Mouse (Mus musculus): ENCODE data around the gene Becn1.

Becn1 gene

GRCm38 (mm10) chr11:101272446-101272845, 29.6 kb downstream of the Becn1 start:
- DNase-seq (ENCODE audit: low spot score in 2 of 2): no peak

DNA sequence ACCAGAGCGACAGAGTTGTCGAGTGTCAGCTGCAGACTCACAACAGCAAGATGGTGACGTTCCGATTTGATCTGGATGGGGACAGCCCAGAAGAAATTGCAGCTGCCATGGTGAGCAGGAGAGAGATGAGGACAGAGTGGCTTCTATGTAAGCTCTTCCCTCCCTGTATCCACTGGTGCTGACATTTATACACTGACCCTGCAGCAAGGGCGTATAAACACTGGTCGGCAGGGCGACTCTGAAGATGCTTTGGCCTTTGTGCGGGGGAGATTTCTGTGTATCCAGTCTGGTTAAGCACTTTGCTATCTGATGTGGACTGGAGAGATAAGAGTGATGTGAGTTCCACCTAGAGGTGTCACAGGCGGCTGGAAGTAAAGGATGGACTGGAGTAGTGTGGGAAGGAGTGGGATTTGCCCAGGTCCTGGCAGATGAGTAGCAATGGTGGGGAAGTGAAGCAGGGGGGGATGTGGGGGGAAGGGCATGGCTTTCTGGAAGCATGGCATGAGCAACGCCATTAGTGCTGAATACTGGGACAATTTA, 32.4 kb downstream of the Becn1 start:
- DNase-seq (ENCODE audit: low spot score in 2 of 2): no peak

DNA sequence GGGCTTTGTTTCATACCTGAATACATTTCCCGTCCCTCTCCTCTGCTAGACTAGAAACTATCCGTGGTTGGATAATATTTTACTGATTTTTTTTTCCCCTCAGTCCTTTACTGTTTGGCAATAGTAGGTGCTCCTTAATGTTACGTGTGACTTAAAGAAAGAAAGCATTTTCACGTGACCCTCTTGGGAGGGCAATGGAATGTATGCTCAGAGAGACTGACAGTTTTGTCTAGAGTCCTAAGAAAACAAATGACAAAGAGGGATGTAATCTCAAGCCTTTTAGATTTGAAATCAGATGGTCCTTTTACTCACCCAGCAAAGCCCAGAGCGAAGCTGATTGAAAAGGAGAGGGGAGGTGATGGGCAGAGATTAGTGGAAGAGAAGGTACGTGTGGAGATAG, 36.2 kb downstream of the Becn1 start:
- no peak for DNase-seq (ENCODE audit: low spot score in 2 of 2)

DNA sequence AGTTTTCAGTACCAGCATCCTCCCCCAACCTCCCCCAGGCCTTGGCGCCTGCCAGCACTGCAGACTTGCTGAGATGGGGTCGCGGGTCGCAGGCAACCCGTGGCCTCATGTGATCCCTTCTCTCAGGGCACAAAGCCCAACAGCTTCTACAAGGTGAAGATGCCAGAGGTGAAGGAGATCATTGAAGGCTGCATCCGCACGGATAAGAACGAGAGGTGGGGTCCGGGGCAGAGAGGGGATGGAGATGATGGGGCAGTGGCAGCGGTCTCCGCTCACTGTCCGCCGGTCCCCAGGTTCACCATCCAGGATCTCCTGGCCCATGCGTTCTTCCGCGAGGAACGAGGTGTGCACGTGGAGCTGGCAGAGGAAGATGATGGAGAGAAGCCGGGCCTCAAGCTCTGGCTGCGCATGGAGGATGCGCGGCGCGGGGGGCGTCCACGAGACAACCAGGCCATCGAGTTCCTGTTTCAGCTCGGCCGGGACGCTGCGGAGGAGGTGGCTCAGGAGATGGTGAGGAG, 37.1 kb downstream of the Becn1 start:
- DNase-seq (ENCODE audit: low spot score in 2 of 2): no peak

DNA sequence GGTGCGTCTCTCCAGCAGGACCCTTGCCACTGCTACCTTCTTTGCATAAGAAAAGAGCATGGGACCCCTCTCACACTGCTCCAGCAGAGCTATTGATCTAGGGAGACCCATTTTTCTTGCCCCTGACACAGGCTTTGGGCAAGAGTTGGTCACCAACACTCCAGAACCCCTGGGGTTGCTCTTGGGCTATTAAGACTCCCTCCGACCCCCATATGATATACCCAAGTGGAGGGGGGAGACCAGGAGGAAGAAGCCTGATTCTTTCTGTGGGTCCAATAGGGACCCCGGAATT, 38.2 kb downstream of the Becn1 start:
- no peak for DNase-seq (ENCODE audit: low spot score in 2 of 2)

DNA sequence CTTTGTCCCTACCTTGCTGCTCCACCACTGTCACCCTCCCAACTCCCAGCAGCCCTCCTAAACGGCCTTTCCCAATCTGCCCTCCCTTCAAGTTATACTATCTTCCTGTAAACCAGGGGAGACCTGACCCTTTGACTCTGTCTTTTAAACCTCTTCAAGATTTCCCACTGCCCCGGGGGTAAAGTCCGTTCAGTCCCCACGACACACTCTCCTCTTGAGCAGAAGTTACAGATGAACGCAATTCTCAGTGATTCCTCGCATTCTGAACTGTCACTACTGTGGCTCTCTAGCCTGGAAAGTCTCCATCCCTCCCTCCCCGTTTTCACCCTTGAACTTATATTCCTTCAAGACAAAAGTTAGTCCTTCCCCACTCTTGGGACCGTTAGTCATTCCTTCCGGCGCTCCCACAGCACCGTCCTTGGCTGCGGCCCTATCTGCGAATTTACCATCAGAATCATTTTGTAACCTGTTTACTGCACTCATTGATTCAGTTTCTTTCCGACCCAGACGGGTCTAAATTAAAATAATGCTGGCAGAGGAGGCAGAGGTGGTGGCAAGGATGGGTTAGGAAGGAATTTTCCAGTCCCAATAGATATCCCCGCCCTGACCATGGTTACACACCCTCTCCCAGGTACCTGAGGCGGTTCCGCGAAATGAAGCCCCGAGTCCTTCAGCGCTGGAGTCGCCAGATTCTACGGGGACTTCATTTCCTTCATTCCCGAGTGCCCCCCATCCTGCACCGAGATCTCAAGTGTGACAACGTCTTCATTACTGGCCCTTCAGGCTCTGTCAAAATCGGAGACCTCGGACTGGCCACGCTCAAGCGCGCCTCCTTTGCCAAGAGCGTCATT, 38.7 kb downstream of the Becn1 start:
- DNase-seq (ENCODE audit: low spot score in 2 of 2): no peak

DNA sequence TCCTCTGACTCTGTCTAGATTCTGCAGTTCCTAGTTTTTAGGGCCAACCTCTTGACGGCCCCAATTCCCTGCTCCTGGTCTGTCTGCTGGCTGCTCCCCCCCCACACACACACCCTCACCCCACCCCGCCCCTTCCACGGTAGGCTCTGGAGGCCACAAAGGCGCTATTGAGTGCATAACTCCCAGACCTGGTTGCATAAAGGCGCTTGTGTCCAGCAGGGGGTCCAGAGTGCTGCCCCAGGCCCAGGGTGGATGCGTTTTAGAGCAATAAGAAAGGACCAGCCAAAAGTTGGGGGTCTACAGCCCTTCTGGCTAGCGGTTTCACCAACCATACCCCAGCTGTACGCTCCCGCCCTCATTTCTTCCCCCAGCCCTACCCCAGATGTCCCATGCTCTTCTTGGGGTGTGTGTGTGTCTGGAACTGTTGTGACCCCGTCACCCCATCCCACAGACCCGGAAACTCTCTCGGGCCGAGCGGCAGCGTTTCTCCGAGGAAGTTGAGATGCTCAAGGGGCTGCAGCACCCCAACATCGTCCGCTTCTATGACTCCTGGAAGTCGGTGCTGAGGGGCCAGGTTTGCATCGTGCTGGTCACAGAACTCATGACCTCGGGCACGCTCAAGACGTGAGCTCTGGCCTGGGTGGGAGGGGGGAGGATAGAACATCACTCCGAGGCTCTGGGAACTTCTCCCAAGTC, 39.7 kb downstream of the Becn1 start:
- DNase-seq (ENCODE audit: low spot score in 2 of 2): no peak

DNA sequence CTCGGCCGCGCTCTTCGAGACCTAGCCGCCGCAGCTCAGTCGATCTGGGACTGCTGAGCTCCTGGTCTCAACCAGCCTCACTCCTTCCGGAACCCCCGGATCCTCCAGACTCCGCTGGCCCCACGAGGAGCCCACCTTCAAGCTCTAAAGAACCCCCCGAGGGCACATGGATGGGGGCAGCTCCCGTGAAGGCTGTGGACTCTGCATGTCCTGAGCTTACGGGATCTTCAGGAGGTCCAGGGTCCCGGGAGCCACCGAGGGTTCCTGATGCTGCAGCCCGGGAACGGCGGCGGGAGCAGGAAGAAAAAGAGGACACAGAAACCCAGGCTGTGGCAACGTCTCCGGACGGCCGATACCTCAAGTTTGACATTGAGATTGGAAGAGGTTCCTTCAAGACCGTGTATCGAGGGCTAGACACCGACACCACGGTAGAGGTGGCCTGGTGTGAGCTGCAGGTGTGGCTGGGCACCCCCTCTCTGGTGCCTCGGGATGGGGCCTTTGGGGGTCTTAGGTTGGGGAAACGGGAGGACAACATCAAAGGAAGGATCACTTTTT, 41.2 kb downstream of the Becn1 start:
- DNase-seq (ENCODE audit: low spot score in 2 of 2): no peak

DNA sequence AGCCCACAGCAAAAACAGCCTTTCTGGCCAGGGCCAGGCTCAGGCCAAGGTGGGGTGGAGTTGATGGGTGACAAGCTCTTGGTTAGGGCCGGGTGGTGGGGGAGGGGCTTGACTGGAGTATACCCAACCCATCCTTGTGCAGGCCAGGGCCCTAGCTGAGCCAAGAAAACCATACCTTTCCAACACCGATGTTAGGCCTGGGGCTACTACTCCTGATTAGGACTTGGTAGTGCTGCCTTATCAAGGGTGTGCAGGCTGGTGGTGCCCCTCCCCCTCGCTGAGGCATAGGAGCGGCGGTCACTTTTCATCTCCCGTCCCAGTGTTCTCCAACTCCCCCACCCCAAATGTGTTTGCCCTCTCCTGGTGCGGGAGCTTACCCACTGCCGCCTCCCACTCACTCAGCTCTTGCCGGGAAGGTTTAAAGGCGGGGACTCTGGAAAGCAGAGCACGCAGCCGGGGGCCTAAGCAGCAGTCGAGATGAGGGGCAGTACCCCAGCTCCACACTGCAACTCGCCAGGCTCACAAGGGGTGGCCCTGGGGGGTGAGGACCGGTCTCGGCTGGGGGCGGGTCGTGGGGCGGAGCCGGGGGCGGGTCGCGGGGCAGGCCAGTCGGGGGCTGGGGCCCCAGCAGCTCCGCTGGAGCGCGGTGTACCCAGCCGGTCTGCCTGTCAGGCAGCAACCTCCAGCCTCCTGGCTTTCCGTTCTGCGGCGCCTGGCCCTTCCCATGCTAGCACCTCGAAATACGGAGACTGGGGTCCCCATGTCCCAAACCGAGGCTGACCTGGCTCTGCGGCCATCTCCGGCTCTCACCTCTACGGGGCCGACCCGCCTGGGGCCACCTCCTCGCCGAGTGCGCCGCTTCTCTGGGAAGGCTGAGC, 41.9 kb downstream of the Becn1 start, which contains the start of gene Wnk4:
Gene Wnk4 (plus strand): TSS at position 620 of the 878 bp plus-strand sequence.
- DNase-seq (ENCODE audit: low spot score in 2 of 2): peak in 1 of 2 experiments; percentile 70

DNA sequence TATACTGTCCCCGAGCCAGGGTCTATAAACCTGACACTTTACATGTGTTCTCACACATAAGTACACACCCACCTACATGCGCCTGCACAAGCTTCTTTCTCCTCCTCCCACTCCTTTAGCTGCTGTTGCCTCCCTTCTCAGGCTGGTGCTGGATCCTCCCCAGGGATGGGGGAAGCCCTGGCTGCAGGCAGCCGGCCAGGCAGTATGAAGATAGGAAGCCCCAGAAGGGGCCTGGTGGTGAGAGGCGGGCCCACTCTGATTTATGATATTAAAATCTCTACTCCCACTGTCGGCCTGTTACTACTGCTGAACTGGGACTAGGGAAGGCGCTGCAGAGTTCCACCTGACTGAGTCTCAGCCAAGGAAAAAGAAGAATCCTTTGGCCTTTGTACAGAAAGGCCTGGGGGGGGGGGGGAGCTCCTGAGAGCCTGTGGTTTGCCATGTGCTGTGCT, 42.8 kb downstream of the Becn1 start:
- peak in 1 of 2 experiments; percentile 75 for DNase-seq (ENCODE audit: low spot score in 2 of 2)

GRCm38 (mm10) chr11:101255826-101256775, 46.0 kb downstream of the Becn1 start:
- no peak for DNase-seq (ENCODE audit: low spot score in 2 of 2)

GRCm38 (mm10) chr11:101253613-101254389, 48.3 kb downstream of the Becn1 start, which contains the start of gene Vps25:
Gene Vps25, plus strand, starts transcription at chr11:101253707.
- peak; percentile 77 to 86 for DNase-seq (ENCODE audit: low spot score in 2 of 2)

DNA sequence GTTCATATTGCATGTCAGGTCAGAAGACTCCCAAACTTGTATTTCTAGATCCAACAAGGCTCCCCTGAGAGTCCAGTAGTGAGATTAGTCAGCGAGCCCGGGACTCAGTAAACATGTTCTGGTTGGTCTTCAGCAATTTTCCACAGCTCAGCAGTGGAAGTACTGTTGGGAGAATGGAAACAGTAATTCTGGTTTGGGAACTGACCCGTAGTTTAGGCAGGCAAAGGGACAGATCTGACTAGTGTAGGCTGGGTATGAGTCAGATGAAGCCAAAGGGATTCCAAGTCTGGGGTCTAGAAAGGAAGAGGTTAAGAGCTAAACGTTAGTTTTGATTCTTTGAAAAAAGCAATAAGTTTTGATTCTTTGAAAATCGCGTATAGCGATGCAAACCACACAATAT, 49.1 kb downstream of the Becn1 start:
- DNase-seq (ENCODE audit: low spot score in 2 of 2): no peak

- no peak for DNase-seq (ENCODE audit: low spot score in 2 of 2)
Observed at GRCm38 (mm10) chr11:101251031-101251430, 51.1 kb downstream of the Becn1 start.

GRCm38 (mm10) chr11:101248258-101248994, 53.7 kb downstream of the Becn1 start:
- no peak for DNase-seq (ENCODE audit: low spot score in 2 of 2)

- DNase-seq (ENCODE audit: low spot score in 2 of 2): no peak
Observed at GRCm38 (mm10) chr11:101247521-101248030, 54.5 kb downstream of the Becn1 start.

GRCm38 (mm10) chr11:101246702-101247012, 55.4 kb downstream of the Becn1 start:
- no peak for DNase-seq (ENCODE audit: low spot score in 2 of 2)

Measured in urinary bladder, postnatal 4 days (tissue).